Mouse (Mus musculus): ENCODE measurements around the gene Metap1.

DNA sequence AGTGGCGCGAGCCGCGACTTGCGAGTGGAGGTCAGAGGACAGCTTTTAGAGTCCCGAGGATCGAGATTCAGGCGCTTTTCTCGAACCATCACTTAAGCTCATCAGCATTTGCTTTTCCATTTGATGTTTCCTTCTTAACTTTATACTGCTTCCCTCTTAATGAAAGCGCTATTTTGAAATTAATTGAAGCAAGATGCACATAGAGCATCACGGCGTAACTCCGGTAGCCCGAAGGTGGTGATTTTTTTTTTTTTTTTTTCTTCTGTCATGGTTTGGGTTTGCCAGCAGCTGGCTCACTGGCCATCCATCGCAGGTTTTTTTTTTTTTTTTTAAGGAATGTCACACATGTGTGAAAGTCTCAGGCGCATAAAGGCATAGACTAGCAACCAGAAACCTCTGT lies 39.0 kb upstream of the Metap1 start:
- TF ChIP-seq MAX (IDR thresholded peaks at IDR 0.05) (no peak), CTCF (IDR thresholded peaks at IDR 0.05; ENCODE audit: control insufficient read depth, insufficient read depth, insufficient read length) (no peak), MYOG (IDR thresholded peaks at IDR 0.05; ENCODE audit: control insufficient read depth, extremely low read depth, insufficient read length) (no peak), USF1 (IDR thresholded peaks at IDR 0.05; ENCODE audit: low read depth) (no peak), CEBPB (IDR thresholded peaks at IDR 0.05; ENCODE audit: low read depth) (no peak), MYOD1 (IDR thresholded peaks at IDR 0.05; ENCODE audit: control insufficient read depth, insufficient read length, low read depth) (no peak), FOSL1 (IDR thresholded peaks at IDR 0.05; ENCODE audit: insufficient read depth, low read length, poor library complexity, severe bottlenecking) (no peak)

Measured in C2C12 (cell line).